Mouse (Mus musculus) stomach, embryonic 16.5 days (tissue): ENCODE measurements around the gene Olfr479. TPM values are rescaled to one million over a fixed set of nuclear protein-coding genes. Genes with fewer than 3 reads are reported as not detected.
"Not testable (repeated sequence)": the region's sequence is repeated elsewhere in the genome, so short reads cannot be mapped to it uniquely, and the experiment has no call there.

Source experiments
- ATAC-seq: fragments of 200-750 bp; cut with Nextera tagmentation; 2 replicates; pipeline ENCODE4 v1.8.0; 2017; ENCODE audit warnings: moderate number of reproducible peaks, moderate TSS enrichment; ENCODE audit not compliant: insufficient read depth, low FRiP score
- H3K27ac ChIP-seq: fragments of 300-500 bp; sonication (generic); 2 replicates; pipeline ENCODE4 v1.5.1; 2014; ENCODE audit warnings: low read length
- H3K27me3 ChIP-seq: fragments of 300-500 bp; sonication (generic); 2 replicates; pipeline ENCODE4 v1.6.1; 2014; ENCODE audit warnings: low read length, control low read depth, mixed read lengths; ENCODE audit not compliant: control insufficient read depth, insufficient read depth
- H3K36me3 ChIP-seq: fragments of 300-500 bp; sonication (generic); 2 replicates; pipeline ENCODE4 v1.6.1; 2014; ENCODE audit warnings: low read length; ENCODE audit not compliant: control insufficient read depth, insufficient read depth
- H3K4me1 ChIP-seq: fragments of 300-500 bp; sonication (generic); 2 replicates; pipeline ENCODE4 v1.6.1; 2014; ENCODE audit warnings: low read length, control low read depth, mixed read lengths; ENCODE audit not compliant: control insufficient read depth, insufficient read depth
- H3K4me2 ChIP-seq: fragments of 300-500 bp; sonication (generic); 2 replicates; pipeline ENCODE4 v1.6.1; 2014; ENCODE audit warnings: low read depth, low read length, mixed read lengths
- H3K4me3 ChIP-seq: fragments of 300-500 bp; sonication (generic); replicated peaks from 2 replicates; pipeline ENCODE4 v1.5.1; 2014; ENCODE audit warnings: mild to moderate bottlenecking, low read length
- H3K9ac ChIP-seq: fragments of 300-500 bp; sonication (generic); 2 replicates; pipeline ENCODE4 v1.6.1; 2014; ENCODE audit warnings: low read length
- H3K9me3 ChIP-seq: fragments of 300-500 bp; sonication (generic); replicated peaks from 2 replicates; pipeline ENCODE4 v1.6.1; 2016; ENCODE audit warnings: low read length, control low read depth; ENCODE audit not compliant: control insufficient read depth
- WGBS: fragments of 180-500 bp; shearing (Covaris S2); extraction: QIAGEN DNeasy Blood & Tissue Kit; methylation state at CpG from one replicate; pipeline ENCODE4 v1.1.7; 2014; 5-methylcytosine and 5-hydroxymethylcytosine counted together
- polyA plus RNA-seq: library from polyadenylated mRNA; unstranded; fragments of >200 nt; fragmentation: Nextera tagmentation; extraction: Ambion mirVana; gene quantifications from 2 replicates; pipeline ENCODE4 v1.2.1, GENCODE M21; 2015

Olfr479 gene
- polyA plus RNA-seq: not detected in 2 replicates

- Histone ChIP-seq H3K36me3 (no peaks in the 10 kb centered on the region), H3K27me3 (no peaks in the 10 kb centered on the region), H3K9ac (no peak within 1 kb of the TSS), H3K4me1 (no peaks in the 10 kb centered on the region), H3K4me3 (no peak within 1 kb of the TSS), H3K9me3 (no peaks in the 10 kb centered on the region), H3K4me2 (no peak within 1 kb of the TSS), H3K27ac (no peak within 1 kb of the TSS)
- ATAC-seq: no peak
- 89% methylated on average over 2 of the region's 2 CpGs for WGBS
Measured at GRCm38 (mm10) chr7:108050393-108050792, at the start of gene Olfr479. Gene Olfr479, plus strand, starts transcription at chr7:108050693.

GRCm38 (mm10) chr7:108014256-108014655 lies 36.2 kb upstream of the Olfr479 start:
- not testable (repeated sequence) for H3K27me3 ChIP-seq, H3K4me2 ChIP-seq, H3K27ac ChIP-seq, H3K4me1 ChIP-seq, H3K9ac ChIP-seq, H3K9me3 ChIP-seq, ATAC-seq, H3K4me3 ChIP-seq, H3K36me3 ChIP-seq

- no peak within 1 kb of the TSS for H3K27ac ChIP-seq
- no peaks in the 10 kb centered on the region for H3K27me3 ChIP-seq
- no peak for ATAC-seq
- H3K4me2 ChIP-seq: no peak within 1 kb of the TSS
- H3K4me3 ChIP-seq: no peak within 1 kb of the TSS
- 78% methylated on average over 3 of the region's 3 CpGs for WGBS
- no peaks in the 10 kb centered on the region for H3K9me3 ChIP-seq
- no peak within 1 kb of the TSS for H3K9ac ChIP-seq
- H3K4me1 ChIP-seq: no peaks in the 10 kb centered on the region
- no peaks in the 10 kb centered on the region for H3K36me3 ChIP-seq
Measured at GRCm38 (mm10) chr7:108033889-108034288, 16.6 kb upstream of the Olfr479 start, which contains the start of gene Olfr478. Gene Olfr478, minus strand, starts transcription at chr7:108033989.

GRCm38 (mm10) chr7:108067246-108067645 lies 16.8 kb downstream of the Olfr479 start, which contains the start of gene Olfr480:
Gene Olfr480, minus strand, starts transcription at chr7:108067346.
- no peak within 1 kb of the TSS for H3K27ac ChIP-seq
- H3K4me3 ChIP-seq: no peak within 1 kb of the TSS
- ATAC-seq: no peak
- H3K4me1 ChIP-seq: no peaks in the 10 kb centered on the region
- no peaks in the 10 kb centered on the region for H3K9me3 ChIP-seq
- no peak within 1 kb of the TSS for H3K9ac ChIP-seq
- 69% methylated on average over 1 of the region's 1 CpGs for WGBS
- no peaks in the 10 kb centered on the region for H3K27me3 ChIP-seq
- no peak within 1 kb of the TSS for H3K4me2 ChIP-seq
- H3K36me3 ChIP-seq: no peaks in the 10 kb centered on the region

- Histone ChIP-seq H3K27me3 (no peaks in the 10 kb centered on the region), H3K9ac (no peak within 1 kb of the TSS), H3K9me3 (no peaks in the 10 kb centered on the region), H3K4me1 (no peaks in the 10 kb centered on the region), H3K4me3 (no peak within 1 kb of the TSS), H3K27ac (no peak within 1 kb of the TSS), H3K36me3 (no peaks in the 10 kb centered on the region), H3K4me2 (no peak within 1 kb of the TSS)
- ATAC-seq: no peak
Measured at GRCm38 (mm10) chr7:108079555-108079954, 29.1 kb downstream of the Olfr479 start, which contains the start of gene Olfr481. Gene Olfr481, plus strand, starts transcription at chr7:108079855.

- Histone ChIP-seq H3K27ac (no peak within 1 kb of the TSS), H3K36me3 (no peaks in the 10 kb centered on the region), H3K9me3 (no peaks in the 10 kb centered on the region), H3K9ac (no peak within 1 kb of the TSS), H3K27me3 (no peaks in the 10 kb centered on the region), H3K4me1 (no peaks in the 10 kb centered on the region), H3K4me3 (no peak within 1 kb of the TSS), H3K4me2 (no peak within 1 kb of the TSS)
- no peak for ATAC-seq
- WGBS: 60% methylated on average over 1 of the region's 1 CpGs
Measured at GRCm38 (mm10) chr7:108097486-108097885, 47.0 kb downstream of the Olfr479 start, which contains the start of gene Olfr482. Gene Olfr482, minus strand, starts transcription at chr7:108097586.

- Histone ChIP-seq H3K4me3 (no peak within 1 kb of the TSS), H3K4me2 (no peak within 1 kb of the TSS), H3K36me3 (no peaks in the 10 kb centered on the region), H3K9ac (no peak within 1 kb of the TSS), H3K27me3 (no peaks in the 10 kb centered on the region), H3K4me1 (no peaks in the 10 kb centered on the region), H3K9me3 (no peaks in the 10 kb centered on the region), H3K27ac (no peak within 1 kb of the TSS)
- 73% methylated on average over 1 of the region's 1 CpGs for WGBS
- no peak for ATAC-seq
Measured at GRCm38 (mm10) chr7:108100549-108100948, 50.1 kb downstream of the Olfr479 start, which contains the start of gene Olfr483. Gene Olfr483, plus strand, starts transcription at chr7:108100849.

Other genes starting within 250 kb of the Olfr479 start
- not detected in 2 replicates for gene Ovch2, start 249.5 kb upstream of the Olfr479 start, polyA plus RNA-seq
- gene Olfr467, start 238.4 kb upstream of the Olfr479 start, polyA plus RNA-seq: not detected in 2 replicates
- gene Olfr469, start 225.2 kb upstream of the Olfr479 start, polyA plus RNA-seq: not detected in 2 replicates
- not detected in 2 replicates for gene Olfr470, start 203.2 kb upstream of the Olfr479 start, polyA plus RNA-seq
- not detected in 2 replicates for gene Olfr472, start 152.8 kb upstream of the Olfr479 start, polyA plus RNA-seq
- not detected in 2 replicates for gene Olfr473, start 120.2 kb upstream of the Olfr479 start, polyA plus RNA-seq
- not detected in 2 replicates for gene Olfr474, start 96.0 kb upstream of the Olfr479 start, polyA plus RNA-seq
- not detected in 2 replicates for gene Olfr476, start 85.9 kb upstream of the Olfr479 start, polyA plus RNA-seq
- not detected in 2 replicates for gene Olfr477, start 64.0 kb upstream of the Olfr479 start, polyA plus RNA-seq
- not detected in 2 replicates for gene Olfr478, start 16.7 kb upstream of the Olfr479 start, polyA plus RNA-seq
- gene Olfr480, start 16.7 kb downstream of the Olfr479 start, polyA plus RNA-seq: not detected in 2 replicates
- not detected in 2 replicates for gene Olfr481, start 29.2 kb downstream of the Olfr479 start, polyA plus RNA-seq
- gene Olfr482, start 46.9 kb downstream of the Olfr479 start, polyA plus RNA-seq: 0.18 and 0.24 TPM in 2 replicates
- not detected in 2 replicates for gene Olfr483, start 50.2 kb downstream of the Olfr479 start, polyA plus RNA-seq
- not detected in 2 replicates for gene Olfr484, start 76.8 kb downstream of the Olfr479 start, polyA plus RNA-seq
- gene Olfr485, start 109.2 kb downstream of the Olfr479 start, polyA plus RNA-seq: not detected in 2 replicates
- not detected in 2 replicates for gene Olfr486, start 122.0 kb downstream of the Olfr479 start, polyA plus RNA-seq
- not detected in 2 replicates for gene Olfr487, start 163.9 kb downstream of the Olfr479 start, polyA plus RNA-seq
- not detected in 2 replicates for gene Olfr488, start 207.7 kb downstream of the Olfr479 start, polyA plus RNA-seq
- not detected in 2 replicates for gene Olfr490, start 238.2 kb downstream of the Olfr479 start, polyA plus RNA-seq